Mouse (Mus musculus) lung, postnatal 0 days (tissue): ENCODE measurements around the gene Ddx6.
"Not testable (repeated sequence)": the region's sequence is repeated elsewhere in the genome, so short reads cannot be mapped to it uniquely, and the experiment has no call there.

Experiments used
- CTCF ChIP-seq: IDR thresholded peaks from 2 replicates; pipeline ENCODE4 v1.5.1; 2016; ENCODE audit warnings: antibody characterized with exemption, mild to moderate bottlenecking
- EP300 ChIP-seq: IDR thresholded peaks from 2 replicates; pipeline ENCODE4 v1.6.1; 2016; ENCODE audit warnings: antibody characterized with exemption, mild to moderate bottlenecking, control low read depth

DNA sequence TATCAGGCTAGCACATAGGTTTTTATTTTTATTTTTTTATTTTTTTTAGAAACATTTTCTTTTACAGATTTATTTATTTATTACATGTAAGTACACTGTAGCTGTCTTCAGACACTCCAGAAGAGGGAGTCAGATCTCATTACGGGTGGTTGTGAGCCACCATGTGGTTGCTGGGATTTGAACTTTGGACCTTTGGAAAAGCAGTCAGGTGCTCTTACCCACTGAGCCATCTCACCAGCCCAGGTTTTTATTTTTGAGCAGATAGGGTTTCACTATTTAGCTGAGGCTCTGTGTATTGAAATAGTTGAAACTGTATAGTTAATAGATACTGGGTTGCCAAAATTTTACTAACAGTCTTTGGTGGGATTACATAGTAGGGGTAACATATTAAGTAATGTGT is 8.4 kb downstream of the Ddx6 start:
- TF ChIP-seq CTCF, EP300: not testable (repeated sequence)
